Mouse (Mus musculus) mouse embryonic stem cell (cell line): Measurements from ENCODE around the gene Tada3.
"Not testable (repeated sequence)": the region's sequence is repeated elsewhere in the genome, so short reads cannot be mapped to it uniquely, and the experiment has no call there.

Experiments used
- in situ Hi-C, 2 experiments: fragments of 300-500 bp; cut with MboI; formaldehyde crosslinking; loops; 1 replicate in 1 of 2; 3 replicates in 1 of 2; pipeline ENCODE4 v1.14.3; 2019 to 2020; ENCODE audit warnings: low sequenced_read_pairs in 2 of 2, low pct_unique_long_range_greater_than_20kb in 1 of 2, mixed read lengths in 1 of 2; ENCODE audit not compliant: unreplicated experiment in 1 of 2

Tada3 gene

GRCm38 (mm10) chr6:113351653-113352052, 26.0 kb downstream of the Tada3 start:
- in situ Hi-C loops = no loop called here

GRCm38 (mm10) chr6:113351161-113351560, 26.5 kb downstream of the Tada3 start:
- in situ Hi-C loops = no loop called here

GRCm38 (mm10) chr6:113350538-113350937, 27.1 kb downstream of the Tada3 start:
- in situ Hi-C loops = no loop called here

- in situ Hi-C loops = no loop called here
Observed at GRCm38 (mm10) chr6:113346897-113347296, 30.8 kb downstream of the Tada3 start.

GRCm38 (mm10) chr6:113344321-113344720, 33.4 kb downstream of the Tada3 start:
- in situ Hi-C loops = no loop called here

DNA sequence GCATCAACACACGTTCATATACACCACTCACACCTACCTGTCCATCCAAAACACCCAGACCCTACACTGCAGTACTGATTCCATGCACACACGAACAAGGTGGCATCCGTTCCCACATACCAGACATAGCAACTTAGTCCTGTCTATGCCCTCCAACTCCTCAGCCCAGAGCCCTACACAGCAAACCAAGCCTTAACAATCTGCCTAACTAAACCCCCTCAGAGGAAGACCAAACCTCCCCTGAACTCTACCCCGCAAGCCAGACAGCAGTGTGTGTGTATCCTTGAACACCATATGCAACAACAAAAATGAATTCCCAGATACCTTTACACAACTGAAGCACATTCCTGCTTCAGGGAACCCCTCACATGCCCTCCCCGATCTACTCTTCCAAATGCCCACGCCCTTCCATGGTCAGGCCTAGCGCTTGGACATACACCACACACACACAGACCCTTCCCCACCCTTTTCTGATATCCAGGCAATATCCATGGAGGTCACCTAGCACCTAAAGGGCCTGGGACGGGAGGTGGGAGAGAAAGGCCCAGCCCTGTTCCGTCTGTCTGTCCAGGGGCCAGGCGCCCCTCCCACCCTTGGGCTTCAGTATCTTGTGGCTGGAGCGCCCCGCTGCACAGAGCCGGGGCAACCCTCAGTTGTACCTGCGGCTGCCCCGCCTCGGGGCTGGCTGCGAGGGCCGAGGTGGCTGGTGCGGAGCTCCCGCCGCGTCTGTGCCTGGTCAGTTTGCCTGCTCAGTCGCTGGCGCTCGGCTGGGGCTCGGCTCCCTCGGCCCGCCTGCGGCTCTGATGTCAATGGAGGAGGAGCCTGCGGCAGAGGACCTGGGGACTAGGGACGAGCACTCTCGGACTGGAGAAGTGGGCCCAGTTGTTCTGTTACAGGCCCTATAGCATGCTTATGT, 34.2 kb downstream of the Tada3 start, which contains the start of gene Camk1:
Camk1 (minus strand) TSS at position 808 of the 916 bp plus-strand sequence.
- in situ Hi-C loops = no loop called here

DNA sequence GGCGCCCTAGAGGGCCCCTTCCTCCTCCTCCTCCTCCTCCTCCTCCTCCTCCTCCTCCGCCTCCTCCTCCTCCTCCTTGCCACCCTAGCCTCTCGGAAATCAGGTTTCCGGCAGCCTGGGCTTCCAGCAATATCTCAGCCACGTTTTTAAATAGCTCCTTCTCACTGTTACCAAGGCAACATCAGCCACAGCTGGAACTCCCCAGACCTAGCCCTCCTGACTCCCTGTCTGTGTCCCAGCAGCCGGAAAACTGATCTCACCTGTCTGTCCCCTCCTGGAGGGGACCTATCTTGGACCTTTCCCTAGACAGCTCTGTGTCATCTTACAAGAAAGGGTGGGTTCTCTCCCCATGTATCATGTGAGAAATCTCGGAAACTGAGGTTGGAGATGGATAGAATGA, 35.4 kb downstream of the Tada3 start:
- in situ Hi-C loops = no loop called here

- in situ Hi-C loops = no loop called here
Observed at GRCm38 (mm10) chr6:113341574-113341973, 36.1 kb downstream of the Tada3 start.

DNA sequence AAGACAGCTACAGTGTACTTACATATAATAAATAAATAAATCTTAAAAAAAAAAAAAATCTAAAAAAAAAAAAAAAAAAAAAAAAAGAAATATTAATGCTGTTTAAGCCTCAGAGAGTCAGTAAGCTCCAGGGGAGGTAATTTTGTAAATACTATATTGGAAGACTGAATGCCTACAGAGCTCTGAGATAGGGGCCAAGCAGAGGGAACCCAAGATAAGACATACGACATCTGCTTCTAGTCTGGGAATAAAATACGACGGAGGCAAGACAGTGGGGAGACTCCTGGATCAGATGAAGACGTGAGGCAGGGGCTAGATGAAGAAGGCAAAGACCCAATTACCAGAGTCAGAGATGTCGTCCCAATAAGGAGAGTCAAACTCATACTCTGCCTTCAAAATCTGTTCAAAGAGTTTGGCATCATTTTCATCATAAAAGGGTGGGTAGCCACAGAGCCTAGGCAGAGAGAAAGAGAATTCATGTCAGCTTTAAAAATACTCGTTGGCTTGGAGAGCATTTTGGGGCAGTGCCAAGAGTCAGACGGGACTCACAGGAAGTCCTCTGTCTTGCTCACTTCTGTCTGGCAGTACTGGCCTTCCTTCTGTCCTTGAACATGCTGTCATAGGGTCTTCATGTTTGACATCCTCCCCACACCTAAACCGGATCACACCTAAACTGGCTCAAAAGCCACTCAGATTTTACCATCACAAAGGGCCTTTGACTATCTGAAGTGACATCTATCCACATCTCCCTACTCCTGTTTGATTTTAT, 40.6 kb downstream of the Tada3 start:
- in situ Hi-C loops = no loop called here

DNA sequence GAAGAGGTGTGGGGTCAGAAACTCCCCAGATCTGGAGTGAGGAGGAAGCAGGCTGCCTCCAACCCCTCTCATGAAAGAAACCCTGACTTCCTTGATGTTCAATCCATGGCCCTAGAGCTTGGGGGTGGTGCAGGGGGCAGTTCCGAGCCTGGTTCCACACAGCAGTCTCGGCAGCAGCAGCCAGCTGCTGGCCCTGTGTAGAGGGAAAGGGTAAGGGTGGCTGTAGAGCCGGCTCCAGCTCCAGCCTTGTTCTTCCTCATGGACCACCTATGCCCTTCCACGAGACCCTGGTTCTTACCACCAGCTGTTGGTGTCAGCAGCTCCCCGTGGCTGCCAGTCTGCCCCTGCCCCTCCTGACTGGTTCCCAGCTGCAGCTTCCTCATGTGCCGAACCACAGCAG, 43.5 kb downstream of the Tada3 start:
- in situ Hi-C loops = no loop called here

GRCm38 (mm10) chr6:113333137-113333950, 44.3 kb downstream of the Tada3 start:
- in situ Hi-C loops = no loop called here

- in situ Hi-C loops = not testable (repeated sequence)
Observed at GRCm38 (mm10) chr6:113332734-113333133, 44.9 kb downstream of the Tada3 start.

DNA sequence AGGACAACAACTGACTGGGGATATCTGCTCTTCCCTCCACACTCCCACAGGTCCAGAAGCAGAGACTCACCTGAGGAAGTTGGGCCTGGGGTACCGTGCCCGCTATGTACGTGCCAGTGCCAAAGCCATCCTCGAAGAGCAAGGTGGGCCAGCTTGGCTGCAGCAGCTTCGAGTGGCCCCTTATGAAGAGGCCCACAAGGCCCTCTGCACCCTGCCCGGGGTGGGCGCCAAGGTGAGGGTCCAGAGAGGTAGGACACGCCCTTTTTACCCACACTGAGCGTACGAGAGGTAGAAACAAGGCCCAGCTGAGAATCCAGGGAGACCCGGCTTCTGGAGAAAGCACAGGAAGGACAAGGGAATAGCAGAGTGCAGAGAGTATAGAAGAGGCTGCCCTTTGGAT, 46.0 kb downstream of the Tada3 start:
- in situ Hi-C loops = no loop called here

DNA sequence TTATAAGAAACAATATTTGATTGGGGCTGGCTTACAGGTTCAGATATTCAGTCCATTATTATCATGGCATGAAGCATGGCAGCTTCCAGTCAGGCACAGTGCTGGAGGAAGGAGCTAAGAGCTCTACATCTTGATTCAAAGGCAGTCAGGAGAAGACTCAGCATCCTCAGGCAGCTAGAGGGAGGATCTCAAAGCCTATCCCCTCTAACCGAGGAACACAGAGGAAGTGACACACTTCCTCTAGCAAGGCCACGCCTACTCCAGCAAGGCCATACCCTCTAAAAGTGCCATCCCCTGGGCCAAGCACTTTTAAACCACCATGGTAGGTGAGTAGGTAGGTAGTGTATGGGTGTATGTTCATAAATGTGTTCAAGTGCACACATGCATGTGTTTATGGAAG, 47.1 kb downstream of the Tada3 start:
- in situ Hi-C loops = no loop called here

DNA sequence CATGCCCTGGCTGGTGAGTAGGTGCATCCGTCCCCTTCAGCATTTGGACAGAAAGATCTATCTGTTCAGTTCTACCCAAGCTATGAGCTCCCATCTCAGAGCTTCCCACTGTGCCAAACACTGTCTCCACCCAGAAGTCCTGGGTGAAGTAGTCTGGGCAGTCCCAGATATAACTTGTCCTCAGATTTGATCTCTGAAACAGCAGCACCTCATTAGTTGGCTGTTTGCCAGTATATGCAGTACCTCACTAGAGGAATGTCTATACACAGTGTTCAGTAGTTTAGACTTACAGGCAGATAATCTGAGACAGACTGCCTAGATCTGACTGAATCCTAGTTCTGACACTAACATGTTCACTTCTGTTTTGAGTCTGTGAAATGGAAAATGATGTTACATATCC, 48.3 kb downstream of the Tada3 start:
- in situ Hi-C loops = no loop called here

DNA sequence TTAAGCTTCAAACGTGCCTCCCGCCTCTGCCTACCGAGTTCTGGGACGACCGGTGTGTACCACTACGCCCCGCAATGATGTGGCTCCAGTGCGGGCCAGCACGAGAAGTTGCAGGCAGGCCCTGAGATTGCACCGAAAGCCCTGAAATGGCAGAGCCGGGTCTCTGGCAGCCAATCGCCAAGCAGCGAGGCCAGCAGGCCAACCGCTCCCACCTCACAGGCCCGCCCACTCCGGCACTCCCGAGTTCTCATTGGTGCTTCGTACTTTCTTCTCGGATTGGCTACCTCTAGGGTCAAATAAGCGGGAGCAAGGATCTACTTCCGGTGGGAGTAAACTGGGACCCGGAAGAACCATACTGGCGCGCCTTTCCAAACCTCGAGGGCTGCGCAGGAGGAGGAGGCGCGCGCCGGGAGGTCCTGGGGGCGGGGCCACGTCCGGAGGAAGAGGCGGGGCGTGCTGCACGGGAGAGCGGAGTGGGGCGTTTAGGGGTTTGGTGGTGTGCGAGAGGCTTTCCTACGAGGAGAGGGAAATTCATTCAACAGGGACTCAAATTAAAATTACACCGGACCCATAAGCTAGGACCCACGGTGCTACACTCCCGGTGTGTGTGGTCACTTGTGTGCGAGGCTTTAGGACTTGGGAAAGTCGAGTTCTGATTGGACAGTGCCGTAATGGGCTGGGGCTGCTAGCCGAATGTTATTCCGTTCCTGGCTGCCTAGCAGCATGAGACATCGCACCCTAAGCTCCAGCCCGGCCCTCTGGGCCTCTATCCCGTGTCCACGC, 51.0 kb downstream of the Tada3 start, which contains the start of gene Ogg1:
Ogg1 (plus strand) TSS at position 440 of the 783 bp plus-strand sequence.
- in situ Hi-C loops = no loop called here
